Mouse (Mus musculus) ES-Bruce4 (cell line): ENCODE results near the gene Sept9.

Source experiments
- CTCF ChIP-seq: IDR thresholded peaks from one replicate; pipeline ENCODE4 v1.8.1; 2011; ENCODE audit warnings: low read depth, low read length
- POLR2A ChIP-seq: IDR thresholded peaks from one replicate; pipeline ENCODE4 v1.8.1; 2011; ENCODE audit warnings: low read length; ENCODE audit not compliant: insufficient read depth

DNA sequence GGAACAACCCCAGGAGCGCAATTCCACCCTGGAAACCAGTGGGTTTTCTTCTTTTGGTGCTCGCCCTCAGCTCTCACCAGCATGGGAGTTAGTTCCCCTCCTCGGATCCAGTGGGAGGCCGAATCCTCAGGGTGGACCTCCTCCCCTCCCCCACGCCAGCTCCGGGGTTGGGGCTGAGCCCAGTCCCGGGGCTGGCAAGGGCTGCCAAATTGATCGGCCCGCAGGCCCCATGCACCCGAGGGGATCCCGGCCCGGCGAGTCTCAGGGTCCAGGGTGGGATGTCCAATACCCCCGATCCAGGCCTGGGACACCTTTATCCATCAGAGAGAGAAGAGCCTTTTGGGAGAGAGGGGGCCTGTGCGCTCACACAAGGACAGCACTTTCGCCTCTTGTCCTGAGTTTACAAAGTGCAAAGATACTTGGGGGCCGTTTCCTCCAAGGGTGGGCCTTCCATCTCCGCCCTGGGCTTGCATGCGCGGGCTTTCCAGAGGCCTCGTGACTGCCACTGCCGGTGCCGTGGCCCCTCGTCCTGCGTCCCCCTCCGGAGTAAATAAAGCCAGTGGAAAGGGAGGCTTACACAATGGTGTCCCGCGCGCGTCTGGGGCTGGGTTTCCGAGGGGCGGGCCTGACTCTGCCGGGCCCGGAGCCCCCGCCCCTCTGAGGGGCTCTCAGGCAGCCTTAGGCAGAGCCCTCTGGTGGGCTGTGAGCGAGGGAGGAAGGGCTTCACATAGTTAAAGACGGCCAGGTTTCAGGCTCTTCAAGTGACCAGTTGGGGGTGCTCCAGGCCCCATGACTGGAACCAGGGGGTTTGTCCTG lies 67.7 kb downstream of the Sept9 start:
- TF ChIP-seq CTCF = peak; percentile 54
- TF ChIP-seq POLR2A = no peak
